In the genomic region with DNA sequence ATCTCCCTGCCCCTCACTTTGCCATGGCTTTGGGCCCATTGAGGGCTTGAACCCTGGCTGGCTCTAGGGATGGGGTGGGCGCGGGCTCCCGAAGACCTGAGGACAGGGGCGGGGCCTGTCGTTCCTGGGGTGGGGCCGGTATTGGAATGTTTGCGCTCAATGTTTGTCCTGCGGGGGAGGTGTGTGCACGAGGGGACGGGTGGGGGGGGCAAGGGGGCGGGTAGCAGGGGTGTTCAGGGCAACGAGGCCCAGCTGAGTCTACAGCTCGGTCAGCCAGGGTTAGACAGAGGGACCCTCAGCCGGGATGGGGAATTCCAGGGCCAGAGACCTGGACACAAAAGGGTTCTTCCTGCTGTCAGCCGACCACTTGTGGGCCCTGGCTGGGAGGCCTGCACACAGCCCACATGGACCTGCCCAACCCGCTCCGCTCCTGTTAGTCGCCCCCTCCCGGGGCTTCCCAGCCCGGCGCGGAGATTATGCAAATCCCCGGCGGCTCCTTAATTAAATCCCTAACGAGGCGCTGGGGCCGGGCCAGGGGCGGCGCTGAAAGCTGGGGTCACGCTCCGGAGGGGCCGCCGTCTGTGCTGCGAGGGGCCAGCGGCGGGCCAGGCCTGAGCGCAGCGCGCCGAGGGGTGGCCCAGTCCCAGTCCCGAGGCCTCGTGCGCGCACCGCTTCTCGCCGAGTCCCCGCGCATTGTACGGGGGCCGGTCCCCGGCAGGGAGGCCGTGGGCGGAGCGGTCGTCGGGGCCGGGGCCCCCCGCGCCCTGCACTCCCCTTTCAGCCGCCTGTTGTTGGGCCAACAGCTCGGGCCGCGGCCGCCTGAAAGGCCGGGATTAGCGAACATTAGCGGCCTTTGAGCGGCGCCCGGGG, we compare ENCODE assay signal across 7 mouse cellular contexts. TPM values are rescaled to one million over a fixed set of nuclear protein-coding genes. Genes with fewer than 3 reads are reported as not detected.
DNase-seq lines count a peak whose midpoint lies in the region; ATAC-seq and TF ChIP-seq lines count a peak whose summit lies in the region.

No protein-coding gene starts in this region.

- TF ChIP-seq POLR2A in brain, embryonic 14.5 days (IDR thresholded peaks at IDR 0.05; ENCODE audit: borderline replicate concordance, extremely low read depth, insufficient read depth, insufficient read length, poor library complexity, severe bottlenecking): 0 out of 2 replicates have a peak, but pooled peaks have one; percentile 22

- DNase-seq in MN1 (ENCODE audit: low spot score): peak; percentile 79
- peak; percentile 94 for DNase-seq in brain, embryonic 14.5 days (ENCODE audit: low read depth)
- DNase-seq in heart, adult 18-20 months: peak; percentile 52 to 58
- DNase-seq in kidney, postnatal 0 days (ENCODE audit: low spot score): peak; percentile 66
- no peak for DNase-seq in liver, embryonic 14.5 days (ENCODE audit: low read depth in 3 of 3, low spot score in 3 of 3)
- DNase-seq in natural killer cell, adult 2 months (ENCODE audit: low spot score in 2 of 2): no peak

- H3K4me1 ChIP-seq in kidney, postnatal 0 days (replicated peaks; ENCODE audit: insufficient read depth, low read length): peaks cover 35% of the 10 kb centered on the region
- peaks cover 0 to 9% of the 10 kb centered on the region in 2 experiments; a peak in 2 of 4 replicates for H3K4me1 ChIP-seq in liver, embryonic 14.5 days (replicated peaks; ENCODE audit: control insufficient read depth in 2 of 2, insufficient read depth in 2 of 2, low read length in 1 of 2)
- peaks cover 23% of the 10 kb centered on the region for H3K4me1 ChIP-seq in neural tube, embryonic 14.5 days (ENCODE audit: control insufficient read depth, insufficient read depth, low read length)

- peak overlapping the region; percentile 86 for H3K4me2 ChIP-seq in kidney, postnatal 0 days (ENCODE audit: low read length)
- peak overlapping the region; percentile 60 for H3K4me2 ChIP-seq in liver, embryonic 14.5 days (ENCODE audit: low read depth)
- peak overlapping the region; percentile 55 for H3K4me2 ChIP-seq in neural tube, embryonic 14.5 days (ENCODE audit: low read depth, low read length)

- no peak for TF ChIP-seq CTCF in brain, embryonic 14.5 days (IDR thresholded peaks at IDR 0.05; ENCODE audit: borderline replicate concordance, extremely low read depth, insufficient read depth, insufficient read length)
- no peak for TF ChIP-seq CTCF in kidney, postnatal 0 days (IDR thresholded peaks at IDR 0.05; ENCODE audit: low read depth)
- no peak for TF ChIP-seq CTCF in liver, embryonic 14.5 days (IDR thresholded peaks at IDR 0.05; ENCODE audit: low read depth)

- peak overlapping the region; percentile 34 for H3K4me3 ChIP-seq in kidney, postnatal 0 days (replicated peaks; ENCODE audit: low read depth, low read length)
- peak overlapping the region in 1 of 2 experiments; percentile 32; a peak in 2 of 4 replicates for H3K4me3 ChIP-seq in liver, embryonic 14.5 days (ENCODE audit: insufficient read depth in 1 of 2, low read depth in 2 of 2, low read length in 2 of 2)
- peak overlapping the region; percentile 21 for H3K4me3 ChIP-seq in neural tube, embryonic 14.5 days (ENCODE audit: low read depth, low read length)

- H3K9ac ChIP-seq in kidney, postnatal 0 days (ENCODE audit: low read depth, low read length): peak overlapping the region; percentile 69
- H3K9ac ChIP-seq in liver, embryonic 14.5 days (replicated peaks): no peak overlapping the region
- H3K9ac ChIP-seq in neural tube, embryonic 14.5 days (replicated peaks; ENCODE audit: low read depth, low read length): peak overlapping the region; percentile 43

- 3% methylated on average over 63 of the region's 71 CpGs for WGBS in kidney, postnatal 0 days
- WGBS in liver, embryonic 14.5 days (ENCODE audit: insufficient replicate concordance): 5% methylated on average over 69 of the region's 71 CpGs
- 2% methylated on average over 65 of the region's 71 CpGs for WGBS in neural tube, embryonic 14.5 days

- H3K9me3 ChIP-seq in kidney, postnatal 0 days (replicated peaks; ENCODE audit: low read length): no peaks in the 10 kb centered on the region
- no peaks in the 10 kb centered on the region for H3K9me3 ChIP-seq in liver, embryonic 14.5 days (ENCODE audit: control insufficient read depth, low read length)
- no peaks in the 10 kb centered on the region for H3K9me3 ChIP-seq in neural tube, embryonic 14.5 days (ENCODE audit: control insufficient read depth, low read length)

- ATAC-seq in kidney, postnatal 0 days (replicated peaks; ENCODE audit: low FRiP score, low read depth): peak; percentile 55
- peak; percentile 63 for ATAC-seq in liver, embryonic 14.5 days (ENCODE audit: insufficient read depth)
- peak; percentile 64 for ATAC-seq in neural tube, embryonic 14.5 days (ENCODE audit: low read depth)

- H3K27ac ChIP-seq in kidney, postnatal 0 days: peak overlapping the region; percentile 60; the same call in 1 of the 2 replicates
- H3K27ac ChIP-seq in liver, embryonic 14.5 days: no peak overlapping the region
- H3K27ac ChIP-seq in neural tube, embryonic 14.5 days (ENCODE audit: low read depth, low read length): peak overlapping the region; percentile 44; the same call in 1 of the 2 replicates

- no peak for TF ChIP-seq EP300 in liver, embryonic 14.5 days (IDR thresholded peaks at IDR 0.05; ENCODE audit: low read depth)

- H3K27me3 ChIP-seq in kidney, postnatal 0 days (ENCODE audit: insufficient read depth, low read length): no peaks in the 10 kb centered on the region
- peaks cover 28% of the 10 kb centered on the region for H3K27me3 ChIP-seq in liver, embryonic 14.5 days (ENCODE audit: control insufficient read depth, insufficient read depth, low read length)
- peaks cover 10% of the 10 kb centered on the region for H3K27me3 ChIP-seq in neural tube, embryonic 14.5 days (ENCODE audit: control insufficient read depth, insufficient read depth, low read length)

- H3K36me3 ChIP-seq in kidney, postnatal 0 days (ENCODE audit: insufficient read depth, low read length): no peaks in the 10 kb centered on the region
- H3K36me3 ChIP-seq in liver, embryonic 14.5 days (replicated peaks; ENCODE audit: control insufficient read depth, insufficient read depth, low read depth): no peaks in the 10 kb centered on the region
- no peaks in the 10 kb centered on the region for H3K36me3 ChIP-seq in neural tube, embryonic 14.5 days (ENCODE audit: control insufficient read depth, insufficient read depth, low read length)

RNA-seq across cellular contexts. Expression of gene Fgfr3, which starts 26.4 kb away (rescaled TPM):
- polyA plus RNA-seq in brain, embryonic 14.5 days (2012; rRNA removed): 86.0 and 123 TPM in 2 replicates
- total RNA-seq in heart, adult 18-20 months (2021): 10 to 100 TPM; 10.3 to 11.9 TPM
- polyA plus RNA-seq in kidney, postnatal 0 days (2015; fragmentation: Nextera tagmentation; extraction: Ambion mirVana): 14.4 and 15.0 TPM in 2 replicates
- polyA plus RNA-seq in liver, embryonic 14.5 days (2012; rRNA removed): 3.9 and 4.5 TPM in 2 replicates
- polyA plus RNA-seq in liver, embryonic 14.5 days (2014; fragmentation: Nextera tagmentation; extraction: Ambion mirVana): 1.2 and 1.8 TPM in 2 replicates
- polyA plus RNA-seq in neural tube, embryonic 14.5 days (2014; fragmentation: Nextera tagmentation; extraction: Ambion mirVana): 39.5 and 42.7 TPM in 2 replicates

RNA-seq across cellular contexts. Expression of gene Tmem129, which starts 36.9 kb away (rescaled TPM):
- polyA plus RNA-seq in brain, embryonic 14.5 days (2012; rRNA removed): 27.8 and 40.9 TPM in 2 replicates
- 10 to 100 TPM; 19.5 to 19.6 TPM for total RNA-seq in heart, adult 18-20 months (2021)
- 26.4 and 29.5 TPM in 2 replicates for polyA plus RNA-seq in kidney, postnatal 0 days (2015; fragmentation: Nextera tagmentation; extraction: Ambion mirVana)
- polyA plus RNA-seq in liver, embryonic 14.5 days (2012; rRNA removed): 17.4 and 17.7 TPM in 2 replicates
- polyA plus RNA-seq in liver, embryonic 14.5 days (2014; fragmentation: Nextera tagmentation; extraction: Ambion mirVana): 19.4 and 22.1 TPM in 2 replicates
- 27.4 and 27.6 TPM in 2 replicates for polyA plus RNA-seq in neural tube, embryonic 14.5 days (2014; fragmentation: Nextera tagmentation; extraction: Ambion mirVana)

RNA-seq across cellular contexts. Expression of gene Tacc3, which starts 37.2 kb away (rescaled TPM):
- 33.1 and 48.6 TPM in 2 replicates for polyA plus RNA-seq in brain, embryonic 14.5 days (2012; rRNA removed)
- total RNA-seq in heart, adult 18-20 months (2021): 1 to 10 TPM; 1.5 to 2.5 TPM
- polyA plus RNA-seq in kidney, postnatal 0 days (2015; fragmentation: Nextera tagmentation; extraction: Ambion mirVana): 74.3 and 84.9 TPM in 2 replicates
- 50.4 and 69.1 TPM in 2 replicates for polyA plus RNA-seq in liver, embryonic 14.5 days (2012; rRNA removed)
- 138 and 152 TPM in 2 replicates for polyA plus RNA-seq in liver, embryonic 14.5 days (2014; fragmentation: Nextera tagmentation; extraction: Ambion mirVana)
- 18.7 and 26.3 TPM in 2 replicates for polyA plus RNA-seq in neural tube, embryonic 14.5 days (2014; fragmentation: Nextera tagmentation; extraction: Ambion mirVana)

RNA-seq across cellular contexts. Expression of gene Slbp, which starts 42.7 kb away (rescaled TPM):
- polyA plus RNA-seq in brain, embryonic 14.5 days (2012; rRNA removed): 66.6 and 72.1 TPM in 2 replicates
- total RNA-seq in heart, adult 18-20 months (2021): 10 to 100 TPM; 13.5 to 14.7 TPM
- 146 and 172 TPM in 2 replicates for polyA plus RNA-seq in kidney, postnatal 0 days (2015; fragmentation: Nextera tagmentation; extraction: Ambion mirVana)
- polyA plus RNA-seq in liver, embryonic 14.5 days (2012; rRNA removed): 97.1 and 155 TPM in 2 replicates
- polyA plus RNA-seq in liver, embryonic 14.5 days (2014; fragmentation: Nextera tagmentation; extraction: Ambion mirVana): 290 and 309 TPM in 2 replicates
- 116 and 118 TPM in 2 replicates for polyA plus RNA-seq in neural tube, embryonic 14.5 days (2014; fragmentation: Nextera tagmentation; extraction: Ambion mirVana)

Comparison
In these comparisons a context has a peak if more than half of its experiments do, and no peak if none do; other contexts are left out.
1. DNase-seq: peak in MN1 (single experiment), brain, embryonic 14.5 days (single experiment), heart, adult 18-20 months (2 of 2) and kidney, postnatal 0 days (single experiment); none in liver, embryonic 14.5 days (0 of 3) and natural killer cell, adult 2 months (0 of 2).
2. Peak in every context shown above with its lines, with median percentiles within 50 percentile points of each other: ATAC-seq and H3K4me2 ChIP-seq.